Comparison of ENCODE assay signal across 29 mouse cellular contexts in genomic region chr11:99036254-99036653, GRCm38 (mm10). TPM values are rescaled to one million over a fixed set of nuclear protein-coding genes. Genes with fewer than 3 reads are reported as not detected.
DNase-seq lines count a peak whose midpoint lies in the region; ATAC-seq and TF ChIP-seq lines count a peak whose summit lies in the region.
"Had no signal": no experiment of that assay in that cellular context is flagged by ENCODE, and none has a peak within 500 bp of the region (broad histone marks: within the 10 kb centered on the region; RNA-seq: fewer than 3 reads in every experiment).

No protein-coding gene starts in this region.

- no peaks in the 10 kb centered on the region for H3K36me3 ChIP-seq in limb, embryonic 12.5 days
- H3K36me3 ChIP-seq in limb, embryonic 10.5 days, result no peaks in the 10 kb centered on the region
- H3K36me3 ChIP-seq in testis, adult 2 months (ENCODE audit: control insufficient read depth, insufficient read depth, low read length), result no peaks in the 10 kb centered on the region
- H3K36me3 ChIP-seq in embryonic facial prominence, embryonic 10.5 days (replicated peaks), result no peaks in the 10 kb centered on the region
- H3K36me3 ChIP-seq: forebrain, embryonic 10.5 days; heart, embryonic 10.5 days; heart, embryonic 13.5 days; hindbrain, embryonic 12.5 days had no signal

- no peaks in the 10 kb centered on the region for H3K27me3 ChIP-seq in limb, embryonic 12.5 days
- no peaks in the 10 kb centered on the region for H3K27me3 ChIP-seq in limb, embryonic 10.5 days (ENCODE audit: low read depth, poor library complexity, severe bottlenecking)
- H3K27me3 ChIP-seq in testis, adult 2 months (ENCODE audit: control insufficient read depth, insufficient read depth, low read length), result no peaks in the 10 kb centered on the region
- H3K27me3 ChIP-seq in embryonic facial prominence, embryonic 10.5 days (replicated peaks; ENCODE audit: low read depth, poor library complexity, severe bottlenecking), result no peaks in the 10 kb centered on the region
- H3K27me3 ChIP-seq: Patski had no signal

- no peak for ATAC-seq in limb, embryonic 12.5 days (ENCODE audit: insufficient number of reproducible peaks, insufficient read depth, low FRiP score, low TSS enrichment, low read depth)
- ATAC-seq: CD4-positive, CD25-positive, alpha-beta regulatory T cell, adult 4 months; forebrain, embryonic 13.5 days; forebrain, embryonic 16.5 days; hindbrain, embryonic 16.5 days; Patski had no signal

- no peaks in the 10 kb centered on the region for H3K9me3 ChIP-seq in limb, embryonic 12.5 days
- no peaks in the 10 kb centered on the region for H3K9me3 ChIP-seq in limb, embryonic 10.5 days (replicated peaks)
- H3K9me3 ChIP-seq in embryonic facial prominence, embryonic 10.5 days, result no peaks in the 10 kb centered on the region
- H3K9me3 ChIP-seq: forebrain, embryonic 10.5 days; forebrain, embryonic 13.5 days; heart, embryonic 10.5 days; heart, embryonic 13.5 days; hindbrain, embryonic 12.5 days had no signal

- no peak overlapping the region for H3K27ac ChIP-seq in limb, embryonic 12.5 days
- no peak overlapping the region for H3K27ac ChIP-seq in limb, embryonic 10.5 days
- no peak overlapping the region for H3K27ac ChIP-seq in testis, adult 2 months (ENCODE audit: control insufficient read depth, insufficient read depth, low read depth, low read length)
- H3K27ac ChIP-seq in embryonic facial prominence, embryonic 10.5 days (replicated peaks), result peak overlapping the region; percentile 24; the same call in 1 of the 2 replicates
- H3K27ac ChIP-seq: forebrain, embryonic 13.5 days; heart, adult 2 months; heart, embryonic 13.5 days; hindbrain, embryonic 12.5 days had no signal

- no peak overlapping the region for H3K4me2 ChIP-seq in limb, embryonic 12.5 days
- H3K4me2 ChIP-seq: forebrain, embryonic 13.5 days; heart, embryonic 13.5 days; hindbrain, embryonic 12.5 days had no signal

- DNase-seq in limb, embryonic 10.5 days (ENCODE audit: low spot score), result no peak
- DNase-seq in testis, postnatal 10 days (ENCODE audit: low spot score), result no peak
- DNase-seq in embryonic facial prominence, embryonic 10.5 days (ENCODE audit: low spot score), result no peak
- DNase-seq in urinary bladder, postnatal 36 days (ENCODE audit: low spot score in 2 of 2), result no peak
- DNase-seq in ovary, postnatal 14 days (ENCODE audit: low spot score), result no peak
- DNase-seq: adrenal gland, postnatal 10 days; adrenal gland, postnatal 36 days; cerebellum, adult 11-12 months; cerebellum, adult 8-10 months; cerebellum, postnatal 10 days; cerebellum, postnatal 36 days; embryo, embryonic 11 days; gastrocnemius, postnatal 10 days; gastrocnemius, postnatal 36 days; heart, adult 2 months; heart, postnatal 14 days; heart, postnatal 4 days had no signal

- no peak for TF ChIP-seq POLR2A in testis, adult 2 months (IDR thresholded peaks at IDR 0.05; ENCODE audit: control insufficient read depth, low read depth, low read length)

- WGBS in limb, embryonic 12.5 days, result 78% methylated on average over 6 of the region's 6 CpGs
- WGBS in limb, embryonic 10.5 days, result 84% methylated on average over 6 of the region's 6 CpGs
- WGBS in embryonic facial prominence, embryonic 10.5 days, result 68% methylated on average over 6 of the region's 6 CpGs

- no peaks in the 10 kb centered on the region for H3K4me1 ChIP-seq in limb, embryonic 12.5 days (replicated peaks)
- peaks cover 23% of the 10 kb centered on the region for H3K4me1 ChIP-seq in limb, embryonic 10.5 days
- peaks cover 11% of the 10 kb centered on the region for H3K4me1 ChIP-seq in testis, adult 2 months (ENCODE audit: control insufficient read depth, insufficient read depth, low read length)
- H3K4me1 ChIP-seq in embryonic facial prominence, embryonic 10.5 days, result peaks cover 28% of the 10 kb centered on the region

- H3K9ac ChIP-seq in limb, embryonic 12.5 days (replicated peaks), result 0 out of 2 replicates have a peak overlapping the region, but pooled peaks have one; percentile 23
- H3K9ac ChIP-seq: forebrain, embryonic 13.5 days; heart, embryonic 13.5 days; hindbrain, embryonic 12.5 days had no signal

- TF ChIP-seq CTCF in testis, adult 2 months (IDR thresholded peaks at IDR 0.05; ENCODE audit: control insufficient read depth, insufficient read depth, insufficient replicate concordance, low read depth, low read length), result no peak

- no peak overlapping the region for H3K4me3 ChIP-seq in limb, embryonic 12.5 days (replicated peaks)
- H3K4me3 ChIP-seq in limb, embryonic 10.5 days, result no peak overlapping the region
- H3K4me3 ChIP-seq in testis, adult 2 months (ENCODE audit: control insufficient read depth, low read depth, low read length), result peak overlapping the region; percentile 37
- no peak overlapping the region for H3K4me3 ChIP-seq in embryonic facial prominence, embryonic 10.5 days
- H3K4me3 ChIP-seq: forebrain, embryonic 10.5 days; forebrain, embryonic 13.5 days; heart, adult 2 months; heart, embryonic 10.5 days; heart, embryonic 13.5 days; hindbrain, embryonic 12.5 days had no signal

RNA-seq across cellular contexts. Expression of gene Igfbp4, which starts 4.8 kb away (rescaled TPM):
- 1,037 and 1,115 TPM in 2 replicates for polyA plus RNA-seq in limb, embryonic 12.5 days (2016; fragmentation: Nextera tagmentation; extraction: Ambion mirVana)
- polyA plus RNA-seq in limb, embryonic 10.5 days (2016; fragmentation: Nextera tagmentation; extraction: Ambion mirVana), result 899 and 1,008 TPM in 2 replicates
- polyA plus RNA-seq in testis, adult 2 months (2012; rRNA removed), result 19.0 and 21.4 TPM in 2 replicates
- 658 and 684 TPM in 2 replicates for polyA plus RNA-seq in embryonic facial prominence, embryonic 10.5 days (2016; fragmentation: Nextera tagmentation; extraction: Ambion mirVana)

RNA-seq across cellular contexts. Expression of gene Top2a, which starts 12.3 kb away (rescaled TPM):
- polyA plus RNA-seq in limb, embryonic 12.5 days (2016; fragmentation: Nextera tagmentation; extraction: Ambion mirVana), result 347 and 362 TPM in 2 replicates
- 291 and 354 TPM in 2 replicates for polyA plus RNA-seq in limb, embryonic 10.5 days (2016; fragmentation: Nextera tagmentation; extraction: Ambion mirVana)
- 19.4 and 20.4 TPM in 2 replicates for polyA plus RNA-seq in testis, adult 2 months (2012; rRNA removed)
- 332 and 336 TPM in 2 replicates for polyA plus RNA-seq in embryonic facial prominence, embryonic 10.5 days (2016; fragmentation: Nextera tagmentation; extraction: Ambion mirVana)

RNA-seq across cellular contexts. Expression of gene Tns4, which starts 52.9 kb away (rescaled TPM):
- polyA plus RNA-seq in limb, embryonic 12.5 days (2016; fragmentation: Nextera tagmentation; extraction: Ambion mirVana), result 0.65 and 0.73 TPM in 2 replicates
- polyA plus RNA-seq in limb, embryonic 10.5 days (2016; fragmentation: Nextera tagmentation; extraction: Ambion mirVana), result 0.74 and 1.4 TPM in 2 replicates
- polyA plus RNA-seq in testis, adult 2 months (2012; rRNA removed), result 2.0 and 3.3 TPM in 2 replicates
- polyA plus RNA-seq in embryonic facial prominence, embryonic 10.5 days (2016; fragmentation: Nextera tagmentation; extraction: Ambion mirVana), result 0.96 and 1.0 TPM in 2 replicates
- polyA plus RNA-seq: forebrain, embryonic 13.5 days; forebrain, embryonic 16.5 days; Patski had no signal

RNA-seq across cellular contexts. Expression of gene Gjd3, which starts 53.4 kb away (rescaled TPM):
- polyA plus RNA-seq in limb, embryonic 12.5 days (2016; fragmentation: Nextera tagmentation; extraction: Ambion mirVana), result 0.51 TPM in 1 of 2 replicates, not detected in the other
- polyA plus RNA-seq in limb, embryonic 10.5 days (2016; fragmentation: Nextera tagmentation; extraction: Ambion mirVana), result 0.24 and 0.29 TPM in 2 replicates
- polyA plus RNA-seq in testis, adult 2 months (2012; rRNA removed), result 13.6 and 23.8 TPM in 2 replicates
- polyA plus RNA-seq in embryonic facial prominence, embryonic 10.5 days (2016; fragmentation: Nextera tagmentation; extraction: Ambion mirVana), result 0.25 TPM in 1 of 2 replicates, not detected in the other
- polyA plus RNA-seq: C2C12; CD4-positive, CD25-positive, alpha-beta regulatory T cell, adult 4 months; forebrain, embryonic 13.5 days had no signal

Comparison
In these comparisons a context has a peak if more than half of its experiments do, and no peak if none do; other contexts are left out.
1. RNA of gene Igfbp4, which starts 4.8 kb away (polyA plus RNA-seq): 1,037 to 1,115 TPM in limb, embryonic 12.5 days, 899 to 1,008 TPM in limb, embryonic 10.5 days and 658 to 684 TPM in embryonic facial prominence, embryonic 10.5 days; 19.0 to 21.4 TPM in testis, adult 2 months; every median in the first group is over 10 times any median in the second.
2. RNA of gene Top2a, which starts 12.3 kb away (polyA plus RNA-seq): 347 to 362 TPM in limb, embryonic 12.5 days, 291 to 354 TPM in limb, embryonic 10.5 days and 332 to 336 TPM in embryonic facial prominence, embryonic 10.5 days; 19.4 to 20.4 TPM in testis, adult 2 months; every median in the first group is over 10 times any median in the second.